Mouse (Mus musculus): ENCODE measurements at regions not wholly inside any gene's neighbourhood (a gene's known extent, or its start where the extent isn't known, plus 50 kb on each side); places are given as distances from the start of the nearest gene placed in this dataset.

GRCm38 (mm10) chr13:85570886-85571527 is 282.1 kb upstream of the Rasa1 start:
- no peak for DNase-seq (ENCODE audit: low spot score in 2 of 2)

- DNase-seq (ENCODE audit: low spot score in 2 of 2) = no peak
These were observed 268.9 kb upstream of the Rasa1 start for GRCm38 (mm10) chr13:85557821-85558220.

GRCm38 (mm10) chr13:85556101-85556853 is 267.3 kb upstream of the Rasa1 start:
- peak; percentile 48 to 51 for DNase-seq (ENCODE audit: low spot score in 2 of 2)

GRCm38 (mm10) chr13:85553072-85553471 is 264.1 kb upstream of the Rasa1 start:
- no peak for DNase-seq (ENCODE audit: low spot score in 2 of 2)

- DNase-seq (ENCODE audit: low spot score in 2 of 2) = peak; percentile 46 to 65
These were observed 220.7 kb upstream of the Rasa1 start for GRCm38 (mm10) chr13:85509671-85510070.

- DNase-seq (ENCODE audit: low spot score in 2 of 2) = no peak
These were observed 219.6 kb upstream of the Rasa1 start for GRCm38 (mm10) chr13:85508552-85508951.

- DNase-seq (ENCODE audit: low spot score in 2 of 2) = peak; percentile 59 to 67
These were observed 218.6 kb upstream of the Rasa1 start for GRCm38 (mm10) chr13:85507374-85508101.

GRCm38 (mm10) chr13:85506875-85507274 is 217.9 kb upstream of the Rasa1 start:
- peak; percentile 69 to 71 for DNase-seq (ENCODE audit: low spot score in 2 of 2)

GRCm38 (mm10) chr13:85506030-85506429 is 217.1 kb upstream of the Rasa1 start:
- no peak for DNase-seq (ENCODE audit: low spot score in 2 of 2)

- peak in 1 of 2 experiments; percentile 32 for DNase-seq (ENCODE audit: low spot score in 2 of 2)
These were observed 216.1 kb upstream of the Rasa1 start for GRCm38 (mm10) chr13:85505046-85505445.

- no peak for DNase-seq (ENCODE audit: low spot score in 2 of 2)
These were observed 215.1 kb upstream of the Rasa1 start for GRCm38 (mm10) chr13:85504001-85504400.

- no peak for DNase-seq (ENCODE audit: low spot score in 2 of 2)
These were observed 209.8 kb upstream of the Rasa1 start for GRCm38 (mm10) chr13:85498696-85499095.

GRCm38 (mm10) chr13:85484790-85485189 is 195.9 kb upstream of the Rasa1 start:
- no peak for DNase-seq (ENCODE audit: low spot score in 2 of 2)

GRCm38 (mm10) chr13:85483348-85483747 is 194.4 kb upstream of the Rasa1 start:
- DNase-seq (ENCODE audit: low spot score in 2 of 2) = no peak

- DNase-seq (ENCODE audit: low spot score in 2 of 2) = no peak
These were observed 190.5 kb upstream of the Rasa1 start for GRCm38 (mm10) chr13:85479405-85479804.

GRCm38 (mm10) chr13:85476274-85476846 is 187.4 kb upstream of the Rasa1 start:
- DNase-seq (ENCODE audit: low spot score in 2 of 2) = no peak

GRCm38 (mm10) chr13:85471340-85471739 is 182.4 kb upstream of the Rasa1 start:
- DNase-seq (ENCODE audit: low spot score in 2 of 2) = no peak

- DNase-seq (ENCODE audit: low spot score in 2 of 2) = peak in 1 of 2 experiments; percentile 1
These were observed 170.5 kb upstream of the Rasa1 start for GRCm38 (mm10) chr13:85459387-85459786.

GRCm38 (mm10) chr13:85458611-85459010 is 169.7 kb upstream of the Rasa1 start:
- no peak for DNase-seq (ENCODE audit: low spot score in 2 of 2)

- DNase-seq (ENCODE audit: low spot score in 2 of 2) = no peak
These were observed 150.7 kb upstream of the Rasa1 start for GRCm38 (mm10) chr13:85439581-85439980.

- DNase-seq (ENCODE audit: low spot score in 2 of 2) = no peak
These were observed 148.9 kb upstream of the Rasa1 start for GRCm38 (mm10) chr13:85437875-85438274.

- DNase-seq (ENCODE audit: low spot score in 2 of 2) = no peak
These were observed 148.1 kb upstream of the Rasa1 start for GRCm38 (mm10) chr13:85437009-85437408.
